Mouse (Mus musculus) intestine, embryonic 14.5 days (tissue): ENCODE measurements around the gene Gpr37l1. TPM values are rescaled to one million over a fixed set of nuclear protein-coding genes. Genes with fewer than 3 reads are reported as not detected.
A peak's percentile ranks its signal among the peaks of the same experiment; 100 is the strongest.

ENCODE experiments used
- ATAC-seq: fragments of 200-750 bp; cut with Nextera tagmentation; replicated peaks from 2 replicates; pipeline ENCODE4 v1.8.0; 2017; ENCODE audit warnings: low read depth, moderate number of reproducible peaks, moderate TSS enrichment, moderate library complexity; ENCODE audit not compliant: low FRiP score, low TSS enrichment
- DNase-seq: peaks from one replicate; pipeline ENCODE4 v3.0.0-alpha.2; 2018; ENCODE audit warnings: low spot score
- H3K27ac ChIP-seq: fragments of 300-500 bp; sonication (generic); 2 replicates; pipeline ENCODE4 v1.5.1; 2014; ENCODE audit warnings: low read depth, mild to moderate bottlenecking, control low read depth
- H3K27me3 ChIP-seq: fragments of 300-500 bp; sonication (generic); replicated peaks from 2 replicates; pipeline ENCODE4 v1.6.1; 2014; ENCODE audit warnings: low read length, control low read depth; ENCODE audit not compliant: control insufficient read depth, insufficient read depth
- H3K36me3 ChIP-seq: fragments of 300-500 bp; sonication (generic); 2 replicates; pipeline ENCODE4 v1.6.1; 2014; ENCODE audit warnings: low read length, control low read depth; ENCODE audit not compliant: control insufficient read depth, insufficient read depth
- H3K4me1 ChIP-seq: fragments of 300-500 bp; sonication (generic); replicated peaks from 2 replicates; pipeline ENCODE4 v1.6.1; 2014; ENCODE audit warnings: low read length, control low read depth, mixed read lengths; ENCODE audit not compliant: control insufficient read depth, insufficient read depth
- H3K4me2 ChIP-seq: fragments of 300-500 bp; sonication (generic); 2 replicates; pipeline ENCODE4 v1.6.1; 2014; ENCODE audit warnings: low read length
- H3K4me3 ChIP-seq: fragments of 300-500 bp; sonication (generic); 2 replicates; pipeline ENCODE4 v1.5.1; 2014; ENCODE audit warnings: low read depth, low read length, control low read depth, mixed read lengths
- H3K9ac ChIP-seq: fragments of 300-500 bp; sonication (generic); 2 replicates; pipeline ENCODE4 v1.6.1; 2014; ENCODE audit warnings: mild to moderate bottlenecking, low read length
- H3K9me3 ChIP-seq: fragments of 300-500 bp; sonication (generic); 2 replicates; pipeline ENCODE4 v1.6.1; 2016; ENCODE audit warnings: low read length, control low read depth; ENCODE audit not compliant: control insufficient read depth
- WGBS: fragments of 180-500 bp; shearing (Covaris S2); extraction: QIAGEN DNeasy Blood & Tissue Kit; methylation state at CpG from one replicate; pipeline ENCODE4 v1.1.7; 2014; 5-methylcytosine and 5-hydroxymethylcytosine counted together
- polyA plus RNA-seq: library from polyadenylated mRNA; unstranded; fragments of >200 nt; fragmentation: Nextera tagmentation; extraction: Ambion mirVana; gene quantifications from 2 replicates; pipeline ENCODE4 v1.2.1, GENCODE M21; 2014

Gpr37l1 gene
- polyA plus RNA-seq, 1 experiment from 2014 or later: 0.35 TPM

DNA sequence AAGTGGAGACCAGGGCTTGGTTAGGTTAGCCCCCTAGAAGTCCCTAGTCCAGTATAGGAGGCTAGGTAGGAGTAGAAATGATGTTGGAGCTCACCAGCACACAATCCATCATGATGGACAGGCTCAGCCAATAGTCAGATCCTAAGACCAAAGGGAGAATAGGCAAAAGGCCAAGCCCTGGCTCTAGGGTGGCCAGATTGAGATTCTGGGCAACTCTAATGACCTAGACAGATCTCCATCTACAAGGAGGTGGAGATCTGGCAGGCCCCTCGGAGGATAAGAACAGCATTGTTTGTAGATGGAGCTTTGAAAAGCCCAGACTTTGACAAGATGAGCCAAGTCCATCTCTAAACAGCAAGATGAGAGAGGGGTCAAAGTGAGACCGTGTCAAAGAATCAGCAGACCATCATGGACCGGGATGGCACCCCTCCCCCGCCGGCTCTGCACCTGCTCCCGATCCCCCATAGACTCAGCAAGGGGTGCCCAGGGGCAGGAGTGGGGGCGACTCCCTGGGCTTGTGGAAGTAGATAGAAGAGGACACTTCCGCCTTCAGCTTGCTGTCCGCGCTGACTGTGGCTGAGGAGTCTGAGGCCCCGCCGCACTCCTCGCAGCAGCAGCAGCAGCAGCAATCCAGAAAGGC, 7.0 kb downstream of the Gpr37l1 start:
- no peak overlapping the region for H3K9ac ChIP-seq
- peaks cover 4% of the 10 kb centered on the region; the same call in 1 of the 2 replicates for H3K4me1 ChIP-seq
- no peak overlapping the region for H3K4me3 ChIP-seq
- no peak overlapping the region for H3K4me2 ChIP-seq
- H3K9me3 ChIP-seq: no peaks in the 10 kb centered on the region
- no peak overlapping the region for H3K27ac ChIP-seq
- no peaks in the 10 kb centered on the region for H3K27me3 ChIP-seq
- ATAC-seq (no peak), DNase-seq (no peak)
- H3K36me3 ChIP-seq: peaks cover 15% of the 10 kb centered on the region
- 80% methylated on average over 13 of the region's 13 CpGs for WGBS

DNA sequence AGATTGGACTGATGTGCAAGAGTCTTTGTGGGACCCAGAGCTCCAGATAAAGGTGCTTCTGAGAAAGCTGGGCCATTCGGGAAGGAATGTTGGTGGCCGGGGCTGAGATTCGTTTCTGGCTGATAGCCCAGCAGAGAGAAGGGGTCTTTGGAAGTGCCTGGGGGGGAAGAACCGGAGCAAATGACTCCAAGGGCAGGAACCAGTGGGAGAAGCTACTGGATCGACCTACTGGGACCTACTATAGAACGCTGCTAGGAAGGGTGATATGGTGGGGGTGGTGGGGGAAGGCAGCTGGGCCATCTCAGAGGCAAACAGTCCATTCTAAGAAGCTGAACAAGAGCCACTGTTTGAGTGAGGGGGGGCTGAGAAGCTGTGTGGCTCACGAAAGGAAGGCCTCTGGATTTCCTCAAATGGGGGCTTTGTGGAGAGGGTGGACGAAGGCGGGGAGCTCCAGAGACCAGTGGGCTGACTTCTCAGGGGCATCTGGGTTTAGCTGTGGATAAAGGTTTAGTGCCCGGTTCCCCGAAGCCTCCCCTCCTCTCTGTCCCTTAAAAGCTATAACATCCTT, 7.8 kb downstream of the Gpr37l1 start:
- ATAC-seq: no peak
- 0 out of 2 replicates have a peak overlapping the region, but pooled peaks have one; percentile 11 for H3K27ac ChIP-seq

DNA sequence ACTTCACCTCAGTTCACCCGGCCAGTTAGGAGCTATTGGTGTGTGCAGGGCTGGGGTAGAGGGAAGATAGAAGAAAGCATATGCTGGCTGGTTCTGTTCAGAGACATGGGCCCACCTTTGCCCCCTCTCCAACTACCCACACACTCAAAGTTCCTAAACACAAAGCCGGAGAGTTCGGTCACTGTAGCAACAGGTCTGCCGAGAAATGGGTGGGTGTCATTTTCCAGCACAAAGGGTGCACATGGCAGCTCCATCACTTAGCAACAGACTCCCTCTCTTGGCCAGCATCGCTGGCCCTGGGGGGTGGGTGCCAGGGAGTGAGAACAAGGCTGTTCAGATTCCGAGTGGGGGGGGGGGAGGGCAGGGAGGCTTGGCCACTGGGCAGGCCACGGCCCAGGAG, 8.4 kb downstream of the Gpr37l1 start:
- Histone ChIP-seq H3K4me1 (peaks cover 13% of the 10 kb centered on the region; the same call in 1 of the 2 replicates), H3K9ac (no peak overlapping the region), H3K27me3 (no peaks in the 10 kb centered on the region), H3K4me3 (no peak overlapping the region), H3K9me3 (no peaks in the 10 kb centered on the region), H3K27ac (0 out of 2 replicates have a peak overlapping the region, but pooled peaks have one; percentile 11), H3K4me2 (no peak overlapping the region), H3K36me3 (peaks cover 20% of the 10 kb centered on the region)
- DNase-seq: no peak
- ATAC-seq: peak; percentile 9; the same call in 1 of the 2 replicates
- 61% methylated on average over 7 of the region's 7 CpGs for WGBS

More for the DNA sequence above, 7.8 kb downstream of the Gpr37l1 start:
- Histone ChIP-seq H3K27me3 (no peaks in the 10 kb centered on the region), H3K4me2 (no peak overlapping the region), H3K4me3 (no peak overlapping the region), H3K9me3 (no peaks in the 10 kb centered on the region), H3K36me3 (peaks cover 20% of the 10 kb centered on the region), H3K4me1 (peaks cover 9% of the 10 kb centered on the region; the same call in 1 of the 2 replicates), H3K9ac (no peak overlapping the region)
- WGBS: 68% methylated on average over 11 of the region's 11 CpGs
- no peak for DNase-seq

DNA sequence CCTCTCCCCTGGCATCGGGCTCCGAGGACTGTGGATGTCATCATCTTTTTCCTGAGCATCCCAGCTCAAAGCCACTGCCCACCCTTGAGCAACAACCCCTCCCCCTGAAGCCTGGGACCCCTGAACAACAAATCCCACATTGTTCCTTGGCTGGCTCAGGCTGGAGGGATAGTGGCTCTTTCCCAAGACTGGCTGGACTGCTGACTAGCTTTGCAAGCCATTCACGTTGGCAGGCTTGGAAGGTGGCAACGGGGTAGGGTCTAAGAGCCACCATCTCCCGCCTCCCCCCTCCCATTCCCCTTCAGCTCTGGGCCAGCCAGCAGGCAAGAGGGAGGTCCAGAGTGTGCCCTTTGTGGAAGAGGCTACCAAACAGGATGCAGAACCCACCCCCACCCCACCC, 8.8 kb downstream of the Gpr37l1 start:
- WGBS: 76% methylated on average over 5 of the region's 5 CpGs
- no peak overlapping the region for H3K9ac ChIP-seq
- ATAC-seq (peak; percentile 10; the same call in 1 of the 2 replicates), DNase-seq (no peak)
- H3K27ac ChIP-seq: 0 out of 2 replicates have a peak overlapping the region, but pooled peaks have one; percentile 11
- no peak overlapping the region for H3K4me3 ChIP-seq
- H3K4me2 ChIP-seq: no peak overlapping the region
- H3K36me3 ChIP-seq: peaks cover 20% of the 10 kb centered on the region
- H3K27me3 ChIP-seq: no peaks in the 10 kb centered on the region
- peaks cover 17% of the 10 kb centered on the region; the same call in 1 of the 2 replicates for H3K4me1 ChIP-seq
- H3K9me3 ChIP-seq: no peaks in the 10 kb centered on the region

DNA sequence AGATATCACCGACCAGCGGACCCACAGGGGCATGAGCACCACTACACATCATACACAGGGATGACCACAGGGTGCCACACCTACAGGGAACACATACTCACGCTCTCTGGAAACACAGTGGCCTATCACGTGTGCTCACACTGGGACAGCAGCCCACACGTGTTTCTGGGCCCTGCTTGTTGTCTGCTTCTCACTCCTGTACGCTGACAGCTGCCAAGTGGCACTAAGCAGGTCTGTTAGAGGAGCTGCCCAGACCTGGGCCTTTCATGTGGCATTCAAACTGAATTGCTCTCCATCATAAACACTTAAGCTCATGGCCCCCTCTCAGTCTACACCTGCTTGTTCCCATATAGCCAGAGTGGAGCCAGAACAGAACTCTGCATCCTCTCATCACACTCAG, 11.2 kb downstream of the Gpr37l1 start:
- Histone ChIP-seq H3K4me2 (no peak overlapping the region), H3K4me3 (no peak overlapping the region), H3K9ac (no peak overlapping the region), H3K27me3 (no peaks in the 10 kb centered on the region), H3K36me3 (peaks cover 32% of the 10 kb centered on the region), H3K9me3 (no peaks in the 10 kb centered on the region), H3K4me1 (peaks cover 17% of the 10 kb centered on the region; the same call in 1 of the 2 replicates), H3K27ac (no peak overlapping the region)
- WGBS: 80% methylated on average over 6 of the region's 6 CpGs
- ATAC-seq (no peak), DNase-seq (no peak)

DNA sequence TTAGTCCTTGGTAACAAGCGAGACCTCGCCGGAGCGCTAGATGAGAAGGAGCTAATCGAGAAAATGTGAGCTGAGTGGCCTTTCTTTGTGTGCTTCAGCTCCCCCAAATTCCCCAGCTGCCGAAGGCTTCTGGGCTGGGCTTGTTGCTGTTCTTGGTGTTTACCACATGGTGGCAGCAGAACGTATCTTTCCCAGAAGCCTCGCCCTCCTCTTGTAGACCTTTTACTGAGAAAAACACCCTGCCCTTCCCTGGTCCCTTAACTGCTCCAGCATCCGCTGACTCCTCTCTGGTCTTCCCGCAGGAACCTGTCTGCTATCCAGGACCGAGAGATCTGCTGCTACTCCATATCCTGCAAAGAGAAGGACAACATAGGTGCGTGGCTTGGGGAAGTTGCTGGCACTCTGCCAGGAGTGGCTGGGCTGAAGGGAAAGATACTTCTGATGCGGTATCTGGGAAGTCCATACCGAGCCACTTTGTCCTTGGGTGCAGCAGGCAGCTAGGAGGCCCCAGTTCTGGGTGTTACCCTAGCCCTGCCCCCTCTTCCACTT, 13.0 kb downstream of the Gpr37l1 start:
- Histone ChIP-seq H3K27ac (peak overlapping the region; percentile 73), H3K4me3 (no peak overlapping the region; the same call in 1 of the 2 replicates), H3K9ac (peak overlapping the region; percentile 39; the same call in 1 of the 2 replicates), H3K9me3 (no peaks in the 10 kb centered on the region), H3K36me3 (peaks cover 33% of the 10 kb centered on the region), H3K4me1 (peaks cover 17% of the 10 kb centered on the region; the same call in 1 of the 2 replicates), H3K27me3 (no peaks in the 10 kb centered on the region), H3K4me2 (peak overlapping the region; percentile 46)
- DNase-seq (peak; percentile 89), ATAC-seq (peak; percentile 67)
- 2% methylated on average over 14 of the region's 14 CpGs for WGBS

DNA sequence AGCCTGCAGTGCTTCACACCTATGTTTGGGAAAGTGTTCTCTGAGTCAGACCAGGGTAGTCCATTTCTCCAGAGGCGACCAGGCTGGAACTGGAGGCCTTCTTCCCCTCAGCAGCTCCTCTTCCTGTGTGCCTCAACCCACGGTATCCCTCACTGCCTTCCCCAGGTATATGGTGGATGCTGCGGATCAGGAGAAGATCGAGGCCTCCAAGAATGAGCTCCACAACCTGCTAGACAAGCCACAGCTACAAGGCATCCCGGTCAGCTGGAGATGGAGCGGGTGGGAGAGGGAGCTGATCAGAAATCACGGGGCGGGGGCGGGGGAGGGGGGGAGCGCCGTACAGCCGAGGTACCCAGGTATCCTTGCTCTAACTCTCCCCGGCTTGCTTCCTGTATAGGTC, 13.5 kb downstream of the Gpr37l1 start:
- Histone ChIP-seq H3K4me2 (peak overlapping the region; percentile 46), H3K27me3 (no peaks in the 10 kb centered on the region), H3K27ac (peak overlapping the region; percentile 73), H3K36me3 (peaks cover 33% of the 10 kb centered on the region), H3K4me1 (peaks cover 16% of the 10 kb centered on the region; the same call in 1 of the 2 replicates), H3K4me3 (no peak overlapping the region), H3K9me3 (no peaks in the 10 kb centered on the region), H3K9ac (peak overlapping the region; percentile 39; the same call in 1 of the 2 replicates)
- DNase-seq: no peak
- WGBS: 23% methylated on average over 13 of the region's 13 CpGs
- no peak for ATAC-seq

DNA sequence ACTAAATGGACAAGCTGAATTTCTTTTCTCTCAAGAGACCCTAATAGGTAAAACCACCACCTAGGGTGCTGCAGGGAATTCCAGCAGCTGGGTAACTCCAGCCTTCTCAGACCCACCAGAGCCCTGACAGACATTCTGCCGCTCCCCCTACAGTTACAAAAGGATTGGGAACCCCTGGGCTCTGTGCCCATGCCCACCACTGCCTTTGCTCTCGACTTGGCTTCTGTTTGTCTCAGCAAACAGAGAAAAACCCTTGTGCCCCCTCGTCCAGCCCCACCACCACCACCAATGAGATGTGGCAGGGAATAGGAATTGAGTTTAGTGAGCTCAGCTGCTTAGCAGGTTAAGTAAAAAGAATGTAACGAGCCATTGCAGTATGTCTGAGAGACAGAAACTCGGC, 18.5 kb downstream of the Gpr37l1 start:
- H3K9ac ChIP-seq: no peak overlapping the region
- H3K36me3 ChIP-seq: 0 out of 2 replicates have a peak, but pooled peaks cover 13% of the 10 kb centered on the region
- H3K4me1 ChIP-seq: peaks cover 15% of the 10 kb centered on the region
- H3K9me3 ChIP-seq: no peaks in the 10 kb centered on the region
- no peak overlapping the region for H3K4me3 ChIP-seq
- H3K4me2 ChIP-seq: no peak overlapping the region
- WGBS: 71% methylated on average over 5 of the region's 5 CpGs
- no peak for DNase-seq
- peaks cover 2% of the 10 kb centered on the region; the same call in 1 of the 2 replicates for H3K27me3 ChIP-seq
- ATAC-seq: no peak
- H3K27ac ChIP-seq: no peak overlapping the region
